Mouse (Mus musculus): ENCODE measurements around the gene Hrk.

GRCm38 (mm10) chr5:118223142-118223757 is 58.8 kb downstream of the Hrk start:
- TF ChIP-seq POLR2A (IDR thresholded peaks at IDR 0.05; ENCODE audit: borderline replicate concordance, insufficient read depth, low read length) (no peak), CTCF (IDR thresholded peaks at IDR 0.05; ENCODE audit: borderline replicate concordance, insufficient read depth, low read depth, low read length) (no peak)
